Mouse (Mus musculus) bone marrow, adult 2 months (tissue): ENCODE measurements around the gene Il6ra.

Experiments used
- CTCF ChIP-seq: fragments of 200-500 bp; IDR thresholded peaks from 2 replicates; pipeline ENCODE4 v1.5.1; 2011; ENCODE audit warnings: low read length, control low read depth; ENCODE audit not compliant: control insufficient read depth, insufficient read depth
- POLR2A ChIP-seq: fragments of 200-500 bp; IDR thresholded peaks from 2 replicates; pipeline ENCODE4 v1.6.1; 2011; ENCODE audit warnings: low read depth, mild to moderate bottlenecking, control low read depth, low read length, borderline replicate concordance; ENCODE audit not compliant: control insufficient read depth

DNA sequence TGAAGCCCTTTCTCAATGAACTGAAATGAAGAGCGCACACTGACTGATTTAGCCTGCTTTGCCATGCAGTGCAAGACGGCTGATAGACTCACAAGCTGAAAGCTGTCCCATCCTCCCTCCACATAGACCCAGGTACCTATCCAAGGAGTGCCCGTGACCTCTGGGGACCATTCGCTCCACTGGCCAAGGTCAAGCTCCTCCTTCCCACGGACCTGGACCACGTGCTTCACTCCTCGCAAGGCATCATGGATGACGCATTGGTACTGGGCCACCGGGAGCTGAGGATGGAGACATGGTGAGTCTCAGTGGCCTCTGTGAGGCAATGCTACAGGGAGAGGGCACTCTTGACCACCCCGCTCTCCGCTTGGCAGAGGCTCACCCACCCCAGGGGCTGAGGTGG lies 27.2 kb downstream of the Il6ra start:
- no peak for TF ChIP-seq POLR2A
- TF ChIP-seq CTCF = no peak
